Mouse (Mus musculus): ENCODE results near the gene Golim4. TPM values are rescaled to one million over a fixed set of nuclear protein-coding genes. Genes with fewer than 3 reads are reported as not detected.

Gene Golim4
- polyA plus RNA-seq, 1 experiment from 2014 or later: 66.0 TPM

DNA sequence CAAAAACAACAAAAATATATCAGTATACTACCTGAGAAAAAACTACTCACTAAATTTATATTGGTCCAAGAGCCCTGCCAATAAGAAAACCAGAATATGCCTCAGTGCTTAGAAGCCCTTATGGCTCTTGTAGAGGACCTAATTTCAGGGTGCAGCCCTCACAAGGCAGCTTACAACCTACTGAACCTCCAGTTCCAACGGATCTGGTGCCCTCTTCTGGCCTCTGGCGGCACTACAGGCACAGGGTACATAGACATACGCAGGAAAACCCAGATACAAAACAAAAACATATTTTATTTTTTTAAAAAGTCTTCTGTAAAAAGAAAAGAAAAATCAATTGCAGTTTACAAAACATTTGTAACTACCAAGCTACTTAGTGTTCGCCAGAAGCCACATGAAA, 95.1 kb downstream of the Golim4 start:
- Histone ChIP-seq H3K27me3 (ENCODE audit: control insufficient read depth, insufficient read depth, low read length) (no peaks in the 10 kb centered on the region), H3K4me2 (replicated peaks; ENCODE audit: low read depth, low read length) (no peak overlapping the region), H3K9me3 (ENCODE audit: control insufficient read depth, low read depth, low read length) (no peaks in the 10 kb centered on the region), H3K9ac (replicated peaks; ENCODE audit: low read depth, low read length) (no peak overlapping the region), H3K27ac (ENCODE audit: low read length) (no peak overlapping the region), H3K36me3 (ENCODE audit: control insufficient read depth, insufficient read depth, low read length) (no peaks in the 10 kb centered on the region), H3K4me1 (ENCODE audit: control insufficient read depth, insufficient read depth, low read length) (no peaks in the 10 kb centered on the region), H3K4me3 (ENCODE audit: low read depth, low read length) (no peak overlapping the region)
- 45% methylated on average over 4 of the region's 4 CpGs for WGBS
- ATAC-seq (ENCODE audit: insufficient number of reproducible peaks, insufficient read depth, low FRiP score, low read depth): no peak

DNA sequence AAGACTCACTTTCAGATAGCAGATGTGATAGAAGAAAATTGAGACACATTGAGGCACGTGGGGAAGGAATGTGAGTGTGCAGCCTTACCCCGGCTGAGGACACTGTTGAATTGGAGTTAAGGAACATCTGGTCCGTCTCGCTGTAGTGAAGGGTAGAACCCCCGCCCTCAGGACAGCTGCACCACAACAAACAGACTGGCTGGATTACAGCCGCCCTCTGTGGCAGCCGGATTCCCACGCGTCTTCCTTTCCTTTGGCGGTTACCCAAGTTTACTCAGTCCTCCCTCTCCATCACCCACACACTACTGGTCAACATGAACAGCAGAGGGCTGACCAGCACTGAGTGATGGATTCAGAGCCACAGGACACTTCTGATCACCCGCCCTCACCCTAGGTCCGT, 96.0 kb downstream of the Golim4 start:
- H3K36me3 ChIP-seq (ENCODE audit: control insufficient read depth, insufficient read depth, low read length): no peaks in the 10 kb centered on the region
- no peaks in the 10 kb centered on the region for H3K27me3 ChIP-seq (ENCODE audit: control insufficient read depth, insufficient read depth, low read length)
- no peak overlapping the region for H3K9ac ChIP-seq (replicated peaks; ENCODE audit: low read depth, low read length)
- H3K4me3 ChIP-seq (ENCODE audit: low read depth, low read length): no peak overlapping the region
- H3K4me2 ChIP-seq (replicated peaks; ENCODE audit: low read depth, low read length): no peak overlapping the region
- H3K27ac ChIP-seq (ENCODE audit: low read length): no peak overlapping the region
- peak; percentile 93 for ATAC-seq (ENCODE audit: insufficient number of reproducible peaks, insufficient read depth, low FRiP score, low read depth)
- no peaks in the 10 kb centered on the region for H3K9me3 ChIP-seq (ENCODE audit: control insufficient read depth, low read depth, low read length)
- no peaks in the 10 kb centered on the region for H3K4me1 ChIP-seq (ENCODE audit: control insufficient read depth, insufficient read depth, low read length)
- WGBS: 32% methylated on average over 12 of the region's 12 CpGs

DNA sequence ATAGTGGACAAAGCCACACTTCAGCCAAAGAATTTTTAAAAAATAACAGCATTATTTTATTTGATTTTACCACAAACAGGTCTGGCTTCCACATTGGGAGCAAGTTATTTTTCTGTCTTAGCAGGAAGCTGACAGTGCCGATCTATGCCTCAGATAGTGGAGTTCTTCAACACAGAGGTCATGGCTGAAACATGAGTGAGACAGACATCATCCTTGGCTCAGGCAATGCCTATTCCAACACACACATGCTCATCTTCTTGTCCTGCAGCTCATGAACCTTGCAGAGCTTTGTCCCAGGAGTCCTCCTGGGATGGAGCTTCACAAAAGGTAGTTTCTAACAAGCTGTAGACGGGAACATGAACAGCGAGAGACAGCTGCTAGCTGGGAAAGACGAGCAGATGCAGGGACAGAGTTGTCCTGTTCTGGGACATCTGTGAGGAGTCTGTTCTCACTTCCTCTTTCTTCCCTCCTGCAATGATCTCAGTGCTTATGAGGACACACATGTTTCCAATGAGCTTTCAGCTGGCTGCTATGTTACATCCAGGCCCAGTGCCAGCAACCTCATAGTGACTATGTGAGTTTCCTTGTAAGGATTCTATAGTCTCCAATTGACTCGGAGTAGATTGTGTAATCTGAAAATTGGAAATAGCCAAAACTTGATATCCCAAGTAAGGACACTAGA, 121.3 kb downstream of the Golim4 start:
- no peaks in the 10 kb centered on the region for H3K27me3 ChIP-seq (ENCODE audit: control insufficient read depth, insufficient read depth, low read length)
- H3K27ac ChIP-seq (ENCODE audit: low read length): no peak overlapping the region
- H3K9me3 ChIP-seq (ENCODE audit: control insufficient read depth, low read depth, low read length): no peaks in the 10 kb centered on the region
- 62% methylated on average over 5 of the region's 5 CpGs for WGBS
- no peaks in the 10 kb centered on the region for H3K36me3 ChIP-seq (ENCODE audit: control insufficient read depth, insufficient read depth, low read length)
- H3K9ac ChIP-seq (replicated peaks; ENCODE audit: low read depth, low read length): no peak overlapping the region
- no peak overlapping the region for H3K4me2 ChIP-seq (replicated peaks; ENCODE audit: low read depth, low read length)
- no peaks in the 10 kb centered on the region for H3K4me1 ChIP-seq (ENCODE audit: control insufficient read depth, insufficient read depth, low read length)
- H3K4me3 ChIP-seq (ENCODE audit: low read depth, low read length): no peak overlapping the region
- ATAC-seq (ENCODE audit: insufficient number of reproducible peaks, insufficient read depth, low FRiP score, low read depth): peak; percentile 46; the same call in 1 of the 2 replicates

DNA sequence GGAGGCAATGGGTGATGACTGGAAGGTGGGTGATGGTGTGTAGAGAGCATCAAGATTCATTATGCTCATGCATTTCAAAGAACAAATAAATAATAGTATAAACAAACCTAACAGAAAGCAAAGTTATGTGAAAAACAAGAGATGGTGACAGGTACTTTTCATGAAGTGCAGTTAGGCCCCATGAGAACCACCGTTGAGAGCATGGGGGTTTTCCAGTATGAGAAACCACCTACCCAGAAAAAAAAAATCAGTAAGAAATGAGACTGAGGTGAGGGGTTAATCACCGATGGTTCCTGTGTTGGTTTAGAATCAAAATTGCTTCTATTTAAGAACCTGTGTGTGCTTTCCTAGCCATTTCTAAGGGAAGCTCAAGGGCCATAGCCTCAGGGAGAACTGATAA, 121.9 kb downstream of the Golim4 start:
- WGBS: 62% methylated on average over 2 of the region's 2 CpGs

More for the DNA sequence above, 121.9 kb downstream of the Golim4 start:
- Histone ChIP-seq H3K9me3 (ENCODE audit: control insufficient read depth, low read depth, low read length) (no peaks in the 10 kb centered on the region), H3K4me1 (ENCODE audit: control insufficient read depth, insufficient read depth, low read length) (no peaks in the 10 kb centered on the region), H3K9ac (replicated peaks; ENCODE audit: low read depth, low read length) (no peak overlapping the region), H3K27ac (ENCODE audit: low read length) (no peak overlapping the region), H3K4me3 (ENCODE audit: low read depth, low read length) (no peak overlapping the region), H3K4me2 (replicated peaks; ENCODE audit: low read depth, low read length) (no peak overlapping the region), H3K27me3 (ENCODE audit: control insufficient read depth, insufficient read depth, low read length) (no peaks in the 10 kb centered on the region), H3K36me3 (ENCODE audit: control insufficient read depth, insufficient read depth, low read length) (no peaks in the 10 kb centered on the region)
- ATAC-seq (ENCODE audit: insufficient number of reproducible peaks, insufficient read depth, low FRiP score, low read depth): no peak

Other genes with a start within 250 kb of the Golim4 start
- gene Gm29133, start 208.8 kb downstream of the Golim4 start, polyA plus RNA-seq (2014; fragmentation: Nextera tagmentation; extraction: Ambion mirVana): not detected in 2 replicates
- 8.0 and 8.1 TPM in 2 replicates for gene Fstl5, start 117.3 kb upstream of the Golim4 start, polyA plus RNA-seq (2014; fragmentation: Nextera tagmentation; extraction: Ambion mirVana)